Mouse (Mus musculus): ENCODE data around the gene Samt1. TPM values are rescaled to one million over a fixed set of nuclear protein-coding genes. Genes with fewer than 3 reads are reported as not detected.
"Not testable (repeated sequence)": the region's sequence is repeated elsewhere in the genome, so short reads cannot be mapped to it uniquely, and the experiment has no call there.

The Samt1 gene
- polyA plus RNA-seq (2016; fragmentation: Nextera tagmentation; extraction: Ambion mirVana), result not detected in 2 replicates

DNA sequence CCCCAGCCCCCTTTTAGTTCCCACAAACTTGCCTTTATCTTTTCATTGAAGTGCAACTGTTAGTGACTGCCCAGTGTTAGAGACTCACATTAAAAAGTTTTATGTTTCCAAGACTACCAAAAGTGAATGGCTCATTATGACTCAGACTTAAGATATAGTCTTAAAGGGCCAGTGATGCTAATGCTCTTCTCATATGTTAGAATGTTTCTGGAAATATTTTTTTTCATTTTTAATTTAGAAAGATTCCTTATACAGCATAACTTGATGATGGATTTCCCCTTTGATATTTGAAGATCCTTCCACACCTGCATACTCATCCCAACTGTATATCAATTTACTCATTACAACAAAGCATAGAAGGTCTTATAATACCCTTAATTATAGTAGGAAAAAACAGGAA is at the start of gene Samt1:
Gene Samt1 (minus strand): TSS at position 101 of the 400 bp plus-strand sequence.
- not testable (repeated sequence) for ATAC-seq (ENCODE audit: low FRiP score, low read depth)

DNA sequence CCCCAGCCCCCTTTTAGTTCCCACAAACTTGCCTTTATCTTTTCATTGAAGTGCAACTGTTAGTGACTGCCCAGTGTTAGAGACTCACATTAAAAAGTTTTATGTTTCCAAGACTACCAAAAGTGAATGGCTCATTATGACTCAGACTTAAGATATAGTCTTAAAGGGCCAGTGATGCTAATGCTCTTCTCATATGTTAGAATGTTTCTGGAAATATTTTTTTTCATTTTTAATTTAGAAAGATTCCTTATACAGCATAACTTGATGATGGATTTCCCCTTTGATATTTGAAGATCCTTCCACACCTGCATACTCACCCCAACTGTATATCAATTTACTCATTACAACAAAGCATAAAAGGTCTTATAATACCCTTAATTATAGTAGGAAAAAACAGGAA is 42.5 kb upstream of the Samt1 start, which contains the start of gene Gm10057:
Gene Gm10057 (minus strand): TSS at position 101 of the 400 bp plus-strand sequence.
- H3K9ac ChIP-seq; ATAC-seq (ENCODE audit: low FRiP score, low read depth); H3K27ac ChIP-seq; H3K9me3 ChIP-seq; H3K36me3 ChIP-seq; H3K4me3 ChIP-seq; H3K27me3 ChIP-seq (replicated peaks); H3K4me2 ChIP-seq (replicated peaks); H3K4me1 ChIP-seq: not testable (repeated sequence)

More for the DNA sequence above, at the start of gene Samt1:
- H3K4me3 ChIP-seq; H3K9ac ChIP-seq; H3K27me3 ChIP-seq (replicated peaks); H3K4me2 ChIP-seq (replicated peaks); H3K4me1 ChIP-seq; H3K27ac ChIP-seq; H3K36me3 ChIP-seq; H3K9me3 ChIP-seq: not testable (repeated sequence)

DNA sequence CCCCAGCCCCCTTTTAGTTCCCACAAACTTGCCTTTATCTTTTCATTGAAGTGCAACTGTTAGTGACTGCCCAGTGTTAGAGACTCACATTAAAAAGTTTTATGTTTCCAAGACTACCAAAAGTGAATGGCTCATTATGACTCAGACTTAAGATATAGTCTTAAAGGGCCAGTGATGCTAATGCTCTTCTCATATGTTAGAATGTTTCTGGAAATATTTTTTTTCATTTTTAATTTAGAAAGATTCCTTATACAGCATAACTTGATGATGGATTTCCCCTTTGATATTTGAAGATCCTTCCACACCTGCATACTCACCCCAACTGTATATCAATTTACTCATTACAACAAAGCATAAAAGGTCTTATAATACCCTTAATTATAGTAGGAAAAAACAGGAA is 21.3 kb upstream of the Samt1 start, which contains the start of gene 4921511M17Rik:
Gene 4921511M17Rik (minus strand): TSS at position 101 of the 400 bp plus-strand sequence.
- H3K4me1 ChIP-seq; H3K36me3 ChIP-seq; ATAC-seq (ENCODE audit: low FRiP score, low read depth); H3K9ac ChIP-seq; H3K27ac ChIP-seq; H3K4me3 ChIP-seq; H3K27me3 ChIP-seq (replicated peaks); H3K4me2 ChIP-seq (replicated peaks); H3K9me3 ChIP-seq: not testable (repeated sequence)

DNA sequence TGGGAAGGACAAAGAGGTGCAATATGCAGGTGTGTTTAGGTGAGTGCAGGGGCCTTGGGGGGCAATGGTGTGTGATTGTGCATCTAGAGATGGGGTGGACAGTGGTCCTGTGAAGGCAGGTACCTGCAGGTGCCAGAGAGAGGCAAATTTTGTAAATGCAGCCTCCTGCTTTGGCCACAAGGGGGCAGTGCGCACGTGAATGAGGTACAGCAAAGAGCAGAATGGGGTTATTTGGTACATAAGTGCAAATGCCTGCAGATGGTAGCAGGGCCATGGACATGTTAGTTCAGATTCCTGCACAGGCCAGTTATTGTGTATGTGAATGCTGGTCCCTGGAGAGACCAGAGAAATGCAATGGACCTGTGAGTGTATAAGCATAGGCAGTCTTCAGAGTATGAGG is 35.5 kb downstream of the Samt1 start:
- H3K4me2 ChIP-seq (replicated peaks); H3K4me1 ChIP-seq; H3K36me3 ChIP-seq; H3K4me3 ChIP-seq; H3K9me3 ChIP-seq; H3K27me3 ChIP-seq (replicated peaks); H3K9ac ChIP-seq; H3K27ac ChIP-seq: not testable (repeated sequence)
- no CpG with 5 or more reads among the region's 2 CpGs for WGBS
- ATAC-seq (ENCODE audit: low FRiP score, low read depth), result peak; percentile 27; the same call in 1 of the 2 replicates

DNA sequence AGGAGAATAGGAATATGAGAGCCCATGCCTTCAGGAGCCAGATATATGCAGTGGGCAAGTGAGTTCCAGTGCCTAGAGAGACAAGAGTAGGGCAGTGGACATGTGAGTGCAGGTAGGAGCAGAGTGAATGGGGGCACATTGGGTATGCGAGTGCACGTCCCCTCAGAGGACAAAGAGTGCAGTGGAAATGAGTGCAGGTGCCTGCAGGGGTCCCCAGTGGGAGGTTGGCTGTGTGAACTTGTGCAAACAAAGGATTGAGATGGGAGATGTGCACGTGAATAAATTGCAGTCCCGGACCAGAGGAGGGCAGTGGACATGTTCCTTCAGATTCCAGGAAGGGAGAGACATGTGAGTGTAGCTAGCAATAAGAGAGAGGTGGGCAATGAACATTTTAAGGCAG is 36.0 kb downstream of the Samt1 start:
- not testable (repeated sequence) for H3K4me1 ChIP-seq; H3K9me3 ChIP-seq; ATAC-seq (ENCODE audit: low FRiP score, low read depth); H3K9ac ChIP-seq; H3K4me2 ChIP-seq (replicated peaks); H3K27ac ChIP-seq; H3K36me3 ChIP-seq; H3K27me3 ChIP-seq (replicated peaks); H3K4me3 ChIP-seq
- 15% methylated on average over 4 of the region's 4 CpGs for WGBS

DNA sequence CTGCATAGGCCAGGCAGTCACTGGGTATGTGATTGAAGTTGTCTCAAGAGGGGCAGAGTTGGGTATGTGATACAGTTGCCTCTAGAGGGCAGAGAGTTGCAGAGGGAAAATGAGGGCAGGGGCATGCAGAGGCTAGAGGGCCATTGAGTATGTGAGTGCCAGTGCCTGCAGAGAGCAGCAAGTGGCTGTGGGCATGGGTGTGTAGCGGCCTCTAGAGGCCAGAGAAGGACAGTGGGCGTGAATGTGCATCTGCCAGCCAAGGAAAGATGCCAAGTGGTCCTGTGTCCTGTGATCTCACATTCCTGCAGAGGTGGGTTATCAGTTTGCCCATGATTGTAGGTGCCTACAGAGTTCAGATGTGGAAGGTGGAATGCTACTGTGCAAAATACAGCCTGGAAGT is 38.0 kb downstream of the Samt1 start:
- no peak overlapping the region for H3K4me3 ChIP-seq
- H3K36me3 ChIP-seq, result no peaks in the 10 kb centered on the region
- H3K4me2 ChIP-seq (replicated peaks), result no peak overlapping the region
- H3K27me3 ChIP-seq (replicated peaks), result no peaks in the 10 kb centered on the region
- no peak for ATAC-seq (ENCODE audit: low FRiP score, low read depth)
- H3K9ac ChIP-seq, result no peak overlapping the region
- H3K27ac ChIP-seq, result no peak overlapping the region
- 20% methylated on average over 2 of the region's 2 CpGs for WGBS
- H3K9me3 ChIP-seq, result no peaks in the 10 kb centered on the region
- H3K4me1 ChIP-seq, result no peaks in the 10 kb centered on the region

DNA sequence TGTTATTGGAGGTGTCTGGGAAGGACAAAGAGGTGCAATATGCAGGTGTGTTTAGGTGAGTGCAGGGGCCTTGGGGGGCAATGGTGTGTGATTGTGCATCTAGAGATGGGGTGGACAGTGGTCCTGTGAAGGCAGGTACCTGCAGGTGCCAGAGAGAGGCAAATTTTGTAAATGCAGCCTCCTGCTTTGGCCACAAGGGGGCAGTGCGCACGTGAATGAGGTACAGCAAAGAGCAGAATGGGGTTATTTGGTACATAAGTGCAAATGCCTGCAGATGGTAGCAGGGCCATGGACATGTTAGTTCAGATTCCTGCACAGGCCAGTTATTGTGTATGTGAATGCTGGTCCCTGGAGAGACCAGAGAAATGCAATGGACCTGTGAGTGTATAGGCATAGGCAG is 59.6 kb downstream of the Samt1 start:
- H3K27ac ChIP-seq; H3K4me1 ChIP-seq; H3K4me3 ChIP-seq; ATAC-seq (ENCODE audit: low FRiP score, low read depth); H3K4me2 ChIP-seq (replicated peaks); H3K9ac ChIP-seq; H3K36me3 ChIP-seq; H3K27me3 ChIP-seq (replicated peaks); H3K9me3 ChIP-seq: not testable (repeated sequence)
- WGBS, result no CpG with 5 or more reads among the region's 2 CpGs

Other genes starting within 250 kb of the Samt1 start
- gene Spin2c, start 180.4 kb downstream of the Samt1 start, polyA plus RNA-seq (2016; fragmentation: Nextera tagmentation; extraction: Ambion mirVana), result 14.3 and 14.7 TPM in 2 replicates
- gene 4921511M17Rik, start 21.2 kb upstream of the Samt1 start, polyA plus RNA-seq (2016; fragmentation: Nextera tagmentation; extraction: Ambion mirVana), result not detected in 2 replicates
- not detected in 2 replicates for gene Gm10057, start 42.4 kb upstream of the Samt1 start, polyA plus RNA-seq (2016; fragmentation: Nextera tagmentation; extraction: Ambion mirVana)
- gene Gm15140, start 108.0 kb upstream of the Samt1 start, polyA plus RNA-seq (2016; fragmentation: Nextera tagmentation; extraction: Ambion mirVana), result not detected in 2 replicates